Mouse (Mus musculus) forebrain, embryonic 10.5 days (tissue): ENCODE results near the gene Hspa12a. TPM values are rescaled to one million over a fixed set of nuclear protein-coding genes. Genes with fewer than 3 reads are reported as not detected.

Experiments
- microRNA-seq: library from miRNA; unstranded; fragments of <30 nt; microRNA quantifications from one replicate; pipeline ENCODE4, GENCODE M21; 2017
- polyA plus RNA-seq: library from polyadenylated mRNA; unstranded; fragments of >200 nt; fragmentation: Nextera tagmentation; extraction: Ambion mirVana; gene quantifications from 2 replicates; pipeline ENCODE4 v1.2.1, GENCODE M21; 2016

Hspa12a gene
- polyA plus RNA-seq, 1 experiment from 2014 or later = 5.7 TPM

Small RNA genes within 50 kb of the gene (microRNA-seq; reads per million reads assigned to microRNA genes)
- gene Mir3086 = 20.7 reads per million, percentile 31 among the genes with 10 or more reads in this experiment

Other genes starting within 250 kb of the Hspa12a start
- gene Pnliprp1, start 214.8 kb downstream of the Hspa12a start, polyA plus RNA-seq = not detected in 2 replicates
- 0.12 and 0.24 TPM in 2 replicates for gene Pnliprp2, start 183.9 kb downstream of the Hspa12a start, polyA plus RNA-seq
- not detected in 2 replicates for gene 1700019N19Rik, start 149.2 kb downstream of the Hspa12a start, polyA plus RNA-seq
- 1.3 and 1.4 TPM in 2 replicates for gene Eno4, start 229 bp downstream of the Hspa12a start, polyA plus RNA-seq
- 4.1 and 4.7 TPM in 2 replicates for gene Shtn1, start 132.4 kb upstream of the Hspa12a start, polyA plus RNA-seq
- gene Vax1, start 226.4 kb upstream of the Hspa12a start, polyA plus RNA-seq = 0.50 and 1.0 TPM in 2 replicates